Mouse (Mus musculus) forebrain, embryonic 14.5 days (tissue): Measurements from ENCODE around the gene Tex22. TPM values are rescaled to one million over a fixed set of nuclear protein-coding genes. Genes with fewer than 3 reads are reported as not detected.
A peak's percentile ranks its signal among the peaks of the same experiment; 100 is the strongest.

Experiments used
- ATAC-seq: fragments of 200-750 bp; cut with Nextera tagmentation; 2 replicates; pipeline ENCODE4 v1.8.0; 2017; ENCODE audit warnings: mild to moderate bottlenecking, moderate library complexity
- DNase-seq: peaks from one replicate; pipeline ENCODE4 v3.0.0-alpha.2; 2015; ENCODE audit warnings: low spot score
- H3K27ac ChIP-seq: fragments of 300-500 bp; sonication (generic); 2 replicates; pipeline ENCODE4 v1.5.1; 2014; ENCODE audit warnings: low read depth, mild to moderate bottlenecking, control low read depth, low read length, moderate library complexity
- H3K27me3 ChIP-seq: fragments of 300-500 bp; sonication (generic); replicated peaks from 2 replicates; pipeline ENCODE4 v1.6.1; 2014; ENCODE audit warnings: low read length, control low read depth, mixed read lengths; ENCODE audit not compliant: control insufficient read depth, insufficient read depth
- H3K36me3 ChIP-seq: fragments of 300-500 bp; sonication (generic); 2 replicates; pipeline ENCODE4 v1.6.1; 2014; ENCODE audit warnings: low read length, control low read depth; ENCODE audit not compliant: control insufficient read depth, insufficient read depth
- H3K4me1 ChIP-seq: fragments of 300-500 bp; sonication (generic); 2 replicates; pipeline ENCODE4 v1.6.1; 2014; ENCODE audit warnings: antibody characterized with exemption, low read length, control low read depth; ENCODE audit not compliant: control insufficient read depth, insufficient read depth
- H3K4me2 ChIP-seq: fragments of 300-500 bp; sonication (generic); 2 replicates; pipeline ENCODE4 v1.6.1; 2014; ENCODE audit warnings: mild to moderate bottlenecking, control low read depth, low read length
- H3K4me3 ChIP-seq: fragments of 300-500 bp; sonication (generic); 2 replicates; pipeline ENCODE4 v1.5.1; 2014; ENCODE audit warnings: low read depth, low read length, control low read depth
- H3K9ac ChIP-seq: fragments of 300-500 bp; sonication (generic); 2 replicates; pipeline ENCODE4 v1.6.1; 2014; ENCODE audit warnings: mild to moderate bottlenecking, low read length, control low read depth, moderate library complexity
- H3K9me3 ChIP-seq: fragments of 300-500 bp; sonication (generic); replicated peaks from 2 replicates; pipeline ENCODE4 v1.6.1; 2016; ENCODE audit warnings: low read length, control low read depth, mixed read lengths; ENCODE audit not compliant: control insufficient read depth
- WGBS: fragments of 180-500 bp; shearing (Covaris S2); extraction: QIAGEN DNeasy Blood & Tissue Kit; methylation state at CpG from one replicate; pipeline ENCODE4 v1.1.7; 2014; 5-methylcytosine and 5-hydroxymethylcytosine counted together
- polyA plus RNA-seq: library from polyadenylated mRNA; unstranded; fragments of >200 nt; fragmentation: Nextera tagmentation; extraction: Ambion mirVana; gene quantifications from 2 replicates; pipeline ENCODE4 v1.2.1, GENCODE M21; 2014

The Tex22 gene
- polyA plus RNA-seq, 1 experiment from 2014 or later, result not detected

- Histone ChIP-seq H3K4me2 (no peak overlapping the region), H3K4me3 (no peak overlapping the region), H3K36me3 (peaks cover 67% of the 10 kb centered on the region), H3K9me3 (no peaks in the 10 kb centered on the region), H3K4me1 (no peaks in the 10 kb centered on the region), H3K27me3 (no peaks in the 10 kb centered on the region), H3K27ac (no peak overlapping the region), H3K9ac (no peak overlapping the region)
- WGBS, result 80% methylated on average over 7 of the region's 7 CpGs
- no peak for ATAC-seq
- no peak for DNase-seq
Observed at GRCm38 (mm10) chr12:113068002-113068401, 6.3 kb upstream of the Tex22 start.

- Histone ChIP-seq H3K36me3 (peaks cover 57% of the 10 kb centered on the region), H3K9ac (no peak overlapping the region), H3K4me2 (no peak overlapping the region), H3K4me1 (peaks cover 5% of the 10 kb centered on the region; the same call in 1 of the 2 replicates), H3K9me3 (no peaks in the 10 kb centered on the region), H3K27ac (no peak overlapping the region), H3K4me3 (no peak overlapping the region), H3K27me3 (no peaks in the 10 kb centered on the region)
- 96% methylated on average over 6 of the region's 6 CpGs for WGBS
- no peak for ATAC-seq
- DNase-seq, result no peak
Observed at GRCm38 (mm10) chr12:113069389-113069788, 4.9 kb upstream of the Tex22 start.

- 93% methylated on average over 6 of the region's 6 CpGs for WGBS
- Histone ChIP-seq H3K27ac (no peak overlapping the region), H3K4me3 (no peak overlapping the region), H3K36me3 (peaks cover 51% of the 10 kb centered on the region), H3K4me2 (no peak overlapping the region), H3K4me1 (peaks cover 14% of the 10 kb centered on the region; the same call in 1 of the 2 replicates), H3K27me3 (no peaks in the 10 kb centered on the region), H3K9me3 (no peaks in the 10 kb centered on the region), H3K9ac (no peak overlapping the region)
- no peak for ATAC-seq
- no peak for DNase-seq
Observed at GRCm38 (mm10) chr12:113071321-113071720, 3.0 kb upstream of the Tex22 start.

GRCm38 (mm10) chr12:113071827-113072226, 2.5 kb upstream of the Tex22 start:
- Histone ChIP-seq H3K27me3 (no peaks in the 10 kb centered on the region), H3K27ac (no peak overlapping the region), H3K9me3 (no peaks in the 10 kb centered on the region), H3K4me1 (peaks cover 14% of the 10 kb centered on the region; the same call in 1 of the 2 replicates), H3K36me3 (peaks cover 47% of the 10 kb centered on the region), H3K4me3 (no peak overlapping the region), H3K9ac (no peak overlapping the region), H3K4me2 (no peak overlapping the region)
- 87% methylated on average over 6 of the region's 6 CpGs for WGBS
- ATAC-seq (no peak), DNase-seq (no peak)

GRCm38 (mm10) chr12:113073420-113074328, 628 bp upstream of the Tex22 start:
- peaks cover 33% of the 10 kb centered on the region for H3K36me3 ChIP-seq
- 12% methylated on average over 15 of the region's 15 CpGs for WGBS
- peak; percentile 23 for DNase-seq
- peak overlapping the region; percentile 96 for H3K4me2 ChIP-seq
- no peaks in the 10 kb centered on the region for H3K27me3 ChIP-seq
- H3K27ac ChIP-seq, result peak overlapping the region; percentile 93
- H3K4me1 ChIP-seq, result peaks cover 14% of the 10 kb centered on the region; the same call in 1 of the 2 replicates
- H3K9ac ChIP-seq, result peak overlapping the region; percentile 77
- H3K4me3 ChIP-seq, result peak overlapping the region; percentile 42
- peak; percentile 40 for ATAC-seq
- H3K9me3 ChIP-seq, result no peaks in the 10 kb centered on the region

GRCm38 (mm10) chr12:113075063-113075454, 757 bp downstream of the Tex22 start:
- no peaks in the 10 kb centered on the region for H3K9me3 ChIP-seq
- H3K4me3 ChIP-seq, result peak overlapping the region; percentile 42
- H3K36me3 ChIP-seq, result peaks cover 20% of the 10 kb centered on the region
- ATAC-seq (peak; percentile 79), DNase-seq (peak; percentile 94)
- peak overlapping the region; percentile 77 for H3K9ac ChIP-seq
- 4% methylated on average over 10 of the region's 10 CpGs for WGBS
- H3K4me2 ChIP-seq, result peak overlapping the region; percentile 96
- H3K27me3 ChIP-seq, result no peaks in the 10 kb centered on the region
- H3K4me1 ChIP-seq, result peaks cover 14% of the 10 kb centered on the region; the same call in 1 of the 2 replicates
- H3K27ac ChIP-seq, result peak overlapping the region; percentile 93

GRCm38 (mm10) chr12:113075486-113075885, 1.2 kb downstream of the Tex22 start:
- ATAC-seq (no peak), DNase-seq (no peak)
- Histone ChIP-seq H3K9me3 (no peaks in the 10 kb centered on the region), H3K4me1 (peaks cover 14% of the 10 kb centered on the region; the same call in 1 of the 2 replicates), H3K9ac (peak overlapping the region; percentile 77), H3K27ac (no peak overlapping the region), H3K4me3 (no peak overlapping the region), H3K36me3 (peaks cover 16% of the 10 kb centered on the region), H3K27me3 (no peaks in the 10 kb centered on the region), H3K4me2 (peak overlapping the region; percentile 96)
- WGBS, result 58% methylated on average over 6 of the region's 6 CpGs

- no peaks in the 10 kb centered on the region for H3K27me3 ChIP-seq
- no peak overlapping the region for H3K4me3 ChIP-seq
- no peaks in the 10 kb centered on the region for H3K36me3 ChIP-seq
- no peaks in the 10 kb centered on the region for H3K9me3 ChIP-seq
- H3K27ac ChIP-seq, result no peak overlapping the region
- no peak overlapping the region for H3K4me2 ChIP-seq
- no peaks in the 10 kb centered on the region for H3K4me1 ChIP-seq
- 67% methylated on average over 3 of the region's 3 CpGs for WGBS
- no peak overlapping the region for H3K9ac ChIP-seq
- ATAC-seq (no peak), DNase-seq (no peak)
Observed at GRCm38 (mm10) chr12:113087276-113087675, 13.0 kb downstream of the Tex22 start.

- ATAC-seq (no peak), DNase-seq (no peak)
- Histone ChIP-seq H3K4me1 (no peaks in the 10 kb centered on the region), H3K4me3 (no peak overlapping the region), H3K9ac (no peak overlapping the region), H3K4me2 (no peak overlapping the region), H3K27me3 (no peaks in the 10 kb centered on the region), H3K27ac (no peak overlapping the region), H3K9me3 (no peaks in the 10 kb centered on the region), H3K36me3 (no peaks in the 10 kb centered on the region)
- WGBS, result 45% methylated on average over 4 of the region's 4 CpGs
Observed at GRCm38 (mm10) chr12:113088026-113088425, 13.7 kb downstream of the Tex22 start.
